Mouse (Mus musculus): ENCODE data around the gene Btf3l4. TPM values are rescaled to one million over a fixed set of nuclear protein-coding genes. Genes with fewer than 3 reads are reported as not detected.

Btf3l4 gene
- total RNA-seq, 1 experiment from 2014 or later, result 116 TPM

- DNase-seq, result no peak
Measured at GRCm38 (mm10) chr4:108825677-108826076, 7.7 kb downstream of the Btf3l4 start.

DNA sequence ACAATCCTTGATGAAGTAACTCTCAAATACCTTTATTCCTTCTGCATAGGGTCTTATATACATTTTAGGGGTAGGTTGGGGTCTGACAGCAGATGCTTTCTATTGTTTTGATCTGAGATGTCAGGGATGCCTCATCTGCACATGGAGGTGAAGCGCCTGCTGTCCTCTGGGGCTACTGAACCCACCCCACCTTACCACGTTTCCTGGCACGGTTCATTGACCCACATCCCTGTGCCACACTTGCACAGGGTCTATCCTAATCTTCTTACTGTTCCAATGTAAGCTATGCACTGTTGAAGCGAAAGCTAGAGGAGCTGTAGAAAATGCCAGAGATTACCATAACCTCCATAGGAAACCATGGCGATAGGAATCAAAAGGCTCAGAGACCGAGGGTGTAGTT is 21.9 kb downstream of the Btf3l4 start:
- DNase-seq, result no peak

- DNase-seq, result peak; percentile 17
Measured at GRCm38 (mm10) chr4:108811142-108811541, 22.3 kb downstream of the Btf3l4 start.

DNA sequence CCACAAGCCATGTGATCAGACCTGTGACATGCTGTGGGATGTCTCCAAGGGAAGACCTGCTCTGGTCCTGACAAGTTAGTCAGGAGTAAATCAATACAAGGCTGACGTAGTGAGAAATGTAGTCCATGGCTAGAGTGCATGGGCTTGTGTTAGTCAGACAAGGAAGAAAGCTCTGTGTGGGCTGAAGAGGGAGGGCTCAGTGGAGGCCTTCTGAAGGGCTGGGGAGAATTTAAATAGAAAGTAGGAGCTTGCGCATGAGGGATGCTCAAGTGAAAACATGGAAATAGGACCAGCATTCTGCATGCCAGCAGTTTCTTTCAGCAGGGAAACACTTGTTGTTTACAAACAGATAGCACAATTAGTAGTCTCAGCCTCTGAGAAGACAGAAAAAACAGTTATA is 29.9 kb downstream of the Btf3l4 start:
- no peak for DNase-seq

- DNase-seq, result peak; percentile 84
Measured at GRCm38 (mm10) chr4:108798083-108798830, 35.2 kb downstream of the Btf3l4 start.

DNA sequence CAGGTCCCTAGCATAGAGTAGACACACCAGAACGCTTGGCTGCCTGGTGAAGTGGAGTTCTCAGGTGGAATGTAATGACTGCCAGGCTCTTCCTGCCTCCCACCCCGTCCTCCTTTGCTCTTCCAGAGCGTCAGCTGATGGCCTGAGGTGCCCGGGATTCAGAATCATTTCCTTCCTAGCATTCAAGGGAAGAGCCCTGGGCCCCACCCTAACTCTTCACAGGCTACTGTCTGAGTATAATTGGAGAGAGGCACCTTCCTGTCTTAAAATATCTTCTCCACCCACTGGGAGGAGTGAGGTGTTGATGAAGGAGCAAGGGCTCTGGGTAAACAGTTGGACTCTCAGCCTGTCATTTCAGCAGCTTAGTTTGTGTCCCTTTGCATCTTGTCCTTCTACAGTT is 36.7 kb downstream of the Btf3l4 start:
- DNase-seq, result no peak

GRCm38 (mm10) chr4:108793941-108794340 is 39.5 kb downstream of the Btf3l4 start:
- DNase-seq, result no peak

GRCm38 (mm10) chr4:108790507-108790906 is 42.9 kb downstream of the Btf3l4 start:
- no peak for DNase-seq

DNA sequence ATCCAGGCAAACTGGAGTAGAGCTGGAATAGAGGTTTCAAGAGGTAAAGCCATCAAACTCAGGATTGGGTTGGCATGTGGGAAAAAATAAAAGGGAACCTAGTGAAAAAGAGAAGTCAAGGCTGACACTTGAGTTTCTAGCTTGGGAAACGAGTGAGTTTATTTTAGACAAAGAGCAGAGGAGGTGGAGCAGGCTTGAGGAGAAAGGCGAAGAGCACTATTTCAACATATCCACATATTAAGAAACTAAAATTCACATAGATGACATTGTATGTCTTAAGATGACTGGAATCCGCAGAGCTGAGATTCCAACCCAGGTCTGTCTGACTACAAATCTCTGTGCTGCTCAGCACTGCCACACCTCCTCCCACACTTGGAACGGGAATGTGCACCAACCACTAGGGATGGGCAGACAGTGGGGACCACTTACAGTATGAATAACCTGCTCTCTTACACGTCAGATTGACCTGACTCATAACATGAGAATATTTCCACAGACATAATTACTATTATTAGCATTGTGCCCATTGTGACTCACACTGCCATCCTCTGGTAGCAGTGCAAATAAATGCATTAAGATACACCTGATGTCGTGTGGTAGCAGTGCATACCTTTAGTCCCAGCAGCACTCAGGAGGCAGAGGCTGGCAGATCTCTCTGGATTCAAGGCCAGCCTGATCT is 44.0 kb downstream of the Btf3l4 start:
- no peak for DNase-seq

- DNase-seq, result peak; percentile 37
Measured at GRCm38 (mm10) chr4:108782421-108783085, 50.9 kb downstream of the Btf3l4 start.

DNA sequence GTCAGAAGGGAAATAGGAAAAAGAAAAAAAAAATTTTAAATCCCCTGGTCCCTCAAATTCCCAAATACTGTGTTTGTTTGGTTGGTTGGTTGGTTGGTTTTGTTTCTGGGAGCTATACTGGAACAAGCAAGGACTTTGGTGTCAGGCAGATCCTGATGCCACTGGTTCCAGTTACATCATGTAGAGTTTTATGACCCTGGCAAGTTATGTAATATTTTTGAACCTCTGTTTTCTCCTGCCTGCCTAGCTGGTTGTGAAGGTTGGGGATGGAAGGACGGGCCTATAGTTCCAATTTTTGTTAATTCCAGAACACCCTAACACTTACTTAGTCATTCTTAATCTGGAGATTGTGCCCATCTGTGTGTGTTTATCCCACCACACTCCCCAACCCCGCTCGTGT is 51.8 kb downstream of the Btf3l4 start:
- no peak for DNase-seq

DNA sequence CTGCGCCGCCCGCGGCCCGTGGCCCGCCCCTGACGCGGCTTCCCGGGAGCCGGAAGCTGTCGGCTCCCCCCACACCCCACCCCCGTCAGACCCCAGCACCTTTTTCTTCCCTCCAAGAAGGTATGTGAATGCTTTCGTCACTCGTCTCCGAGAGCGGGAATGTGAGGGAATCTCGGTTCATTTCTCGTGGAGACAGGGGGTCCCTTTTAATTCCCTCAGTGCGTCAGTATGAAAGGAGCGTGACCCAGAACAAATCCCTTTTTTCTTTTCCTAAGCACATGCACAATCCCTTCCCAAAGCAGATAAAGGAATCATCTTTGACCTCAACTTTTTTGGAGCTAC is 52.6 kb downstream of the Btf3l4 start:
- DNase-seq, result no peak

DNA sequence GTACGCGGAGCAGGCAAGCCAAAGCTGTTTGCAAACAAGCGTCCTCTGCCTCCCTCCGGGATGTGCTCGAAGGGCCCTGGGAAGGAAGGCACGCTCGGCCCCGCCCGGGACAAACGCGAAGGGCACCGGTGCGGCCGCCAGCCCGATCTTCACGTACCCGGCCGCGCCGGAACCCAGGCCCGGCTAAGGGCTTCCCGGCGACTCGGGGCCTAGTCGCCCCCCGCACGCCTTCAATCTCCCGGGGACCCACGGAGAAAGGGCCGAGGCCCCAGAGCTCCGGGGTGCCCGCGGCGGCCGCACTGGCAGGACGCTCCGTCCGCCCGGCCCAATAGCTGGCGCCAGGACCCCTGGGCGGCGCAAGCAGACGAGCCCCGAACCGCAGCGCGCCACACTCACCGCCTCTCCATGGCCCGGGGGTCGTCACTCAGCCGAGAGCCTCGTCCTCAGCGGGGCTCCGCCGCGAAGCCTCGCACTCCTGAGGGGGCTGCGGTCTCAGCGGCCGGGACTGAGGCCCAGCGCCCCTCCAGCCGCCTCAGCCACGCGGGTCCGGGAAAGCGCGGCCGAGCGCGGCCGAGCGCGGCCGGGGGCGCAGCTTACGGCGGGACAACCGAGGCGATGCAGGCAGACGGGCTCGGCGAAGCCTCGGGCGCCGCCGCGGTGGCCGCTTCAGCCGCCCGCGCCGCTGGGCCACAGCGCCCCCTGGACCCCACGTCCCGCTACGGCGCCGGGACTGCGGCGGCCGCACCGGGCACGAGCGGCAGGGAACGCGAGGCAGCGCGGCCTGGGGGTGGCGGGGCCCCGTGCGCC is 53.2 kb downstream of the Btf3l4 start, which contains the start of gene Zfyve9:
Zfyve9 (minus strand) TSS at position 742 of the 807 bp plus-strand sequence.
- DNase-seq, result peak; percentile 89

GRCm38 (mm10) chr4:108779763-108780056 is 53.7 kb downstream of the Btf3l4 start:
- no peak for DNase-seq

DNA sequence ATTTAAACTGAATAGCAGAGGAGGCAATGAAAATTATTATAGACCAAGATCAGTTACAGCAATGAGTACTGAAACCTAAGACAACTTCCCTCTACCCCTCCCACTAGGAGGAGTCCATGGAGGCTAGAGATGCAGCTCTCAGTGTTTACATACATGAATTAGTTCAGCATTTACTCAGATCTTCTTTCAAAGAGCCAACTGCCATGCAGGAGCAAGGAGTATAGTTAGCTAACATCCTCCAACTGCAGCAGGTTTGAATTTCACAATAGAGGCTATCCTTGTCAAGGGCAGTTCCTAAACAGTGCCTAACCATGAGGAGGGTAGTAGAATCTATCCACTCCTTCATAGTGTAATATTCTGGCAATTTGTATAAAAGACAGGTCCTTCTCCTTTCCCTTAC is 64.9 kb downstream of the Btf3l4 start:
- DNase-seq, result no peak

Other genes starting within 250 kb of the Btf3l4 start
- gene Cc2d1b, start 213.7 kb downstream of the Btf3l4 start, total RNA-seq (2021), result 31.5 and 39.8 TPM in 2 replicates
- 0.59 and 0.68 TPM in 2 replicates for gene 3110021N24Rik, start 114.0 kb downstream of the Btf3l4 start, total RNA-seq (2021)
- gene Zfyve9, start 52.8 kb downstream of the Btf3l4 start, total RNA-seq (2021), result 22.7 and 24.0 TPM in 2 replicates
- 63.8 and 73.9 TPM in 2 replicates for gene Txndc12, start 987 bp upstream of the Btf3l4 start, total RNA-seq (2021)
- 29.3 and 32.1 TPM in 2 replicates for gene Kti12, start 14.2 kb upstream of the Btf3l4 start, total RNA-seq (2021)
- 0.53 TPM in 1 of 2 replicates, not detected in the other for gene A730015C16Rik, start 15.0 kb upstream of the Btf3l4 start, total RNA-seq (2021)
- gene Rab3b, start 45.4 kb upstream of the Btf3l4 start, total RNA-seq (2021), result 40.1 and 50.7 TPM in 2 replicates
- gene Nrd1, start 167.0 kb upstream of the Btf3l4 start, total RNA-seq (2021), result 105 and 108 TPM in 2 replicates